Mouse (Mus musculus): Measurements from ENCODE around the gene Hnrnpr.

Gene Hnrnpr

GRCm38 (mm10) chr4:136310229-136311041 lies at the start of gene Hnrnpr:
Hnrnpr (plus strand) TSS chr4:136310942.
- peak; percentile 98 for DNase-seq

GRCm38 (mm10) chr4:136261912-136262311 lies 48.8 kb upstream of the Hnrnpr start:
- DNase-seq = peak; percentile 67

GRCm38 (mm10) chr4:136263555-136263954 lies 47.2 kb upstream of the Hnrnpr start:
- no peak for DNase-seq

DNA sequence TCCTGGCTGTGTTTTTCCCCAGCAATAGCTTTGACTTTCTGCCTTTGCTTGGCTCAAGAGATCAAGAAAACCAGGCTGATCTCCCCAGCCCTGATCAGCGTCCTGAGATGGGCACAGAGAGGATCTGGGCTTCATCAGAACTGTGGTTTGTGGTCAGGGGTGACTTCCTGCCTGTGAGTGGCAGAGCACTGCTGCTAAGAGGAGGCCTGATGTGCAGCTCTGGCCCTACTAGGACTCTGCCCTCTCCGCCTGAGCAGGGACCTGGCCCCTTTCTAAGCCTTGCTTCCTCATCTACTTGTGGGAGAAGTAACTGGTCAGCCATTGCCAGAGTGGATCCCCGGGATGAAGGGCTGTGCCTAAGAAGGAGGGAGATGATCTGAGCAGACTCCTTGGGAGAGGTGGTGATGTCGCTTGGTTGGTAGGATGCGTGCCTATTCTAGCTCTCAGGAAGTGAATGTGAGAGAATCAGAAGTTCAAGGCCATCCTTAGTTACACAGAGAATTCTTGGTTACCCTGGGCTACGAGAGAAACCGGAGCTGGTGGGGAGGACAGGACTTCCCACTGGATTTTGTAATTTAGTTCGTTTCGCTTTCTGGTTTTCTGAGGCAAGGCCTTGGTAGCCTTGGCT lies 43.9 kb upstream of the Hnrnpr start:
- no peak for DNase-seq

- DNase-seq = no peak
These were observed 41.8 kb upstream of the Hnrnpr start for GRCm38 (mm10) chr4:136268912-136269311.

GRCm38 (mm10) chr4:136270648-136271047 lies 40.1 kb upstream of the Hnrnpr start:
- DNase-seq = peak; percentile 54

DNA sequence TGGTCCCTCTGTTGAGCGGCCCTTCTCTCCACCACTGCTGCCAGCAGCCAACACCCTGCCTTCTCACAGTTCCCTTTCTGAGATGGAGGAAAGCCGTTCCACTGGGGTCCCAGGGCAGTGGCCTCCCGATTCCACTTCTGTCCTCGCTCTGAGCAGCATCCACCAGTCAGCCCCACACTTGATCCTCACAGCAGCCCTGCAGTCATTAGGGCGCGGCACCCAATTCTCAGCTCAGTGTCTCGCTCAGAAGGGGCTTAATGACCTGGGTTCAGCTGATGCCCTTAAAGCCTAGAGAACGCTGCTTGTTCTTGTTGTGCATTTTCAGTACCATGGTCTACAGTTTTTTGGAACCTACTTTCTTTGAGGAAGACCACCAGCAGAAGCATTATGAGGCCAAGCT lies 29.6 kb upstream of the Hnrnpr start:
- DNase-seq = no peak

- DNase-seq = no peak
These were observed 29.1 kb upstream of the Hnrnpr start for GRCm38 (mm10) chr4:136281611-136282010.

- DNase-seq = no peak
These were observed 27.9 kb upstream of the Hnrnpr start for GRCm38 (mm10) chr4:136282621-136283480.

- no peak for DNase-seq
These were observed 27.0 kb upstream of the Hnrnpr start for GRCm38 (mm10) chr4:136283783-136284182.

DNA sequence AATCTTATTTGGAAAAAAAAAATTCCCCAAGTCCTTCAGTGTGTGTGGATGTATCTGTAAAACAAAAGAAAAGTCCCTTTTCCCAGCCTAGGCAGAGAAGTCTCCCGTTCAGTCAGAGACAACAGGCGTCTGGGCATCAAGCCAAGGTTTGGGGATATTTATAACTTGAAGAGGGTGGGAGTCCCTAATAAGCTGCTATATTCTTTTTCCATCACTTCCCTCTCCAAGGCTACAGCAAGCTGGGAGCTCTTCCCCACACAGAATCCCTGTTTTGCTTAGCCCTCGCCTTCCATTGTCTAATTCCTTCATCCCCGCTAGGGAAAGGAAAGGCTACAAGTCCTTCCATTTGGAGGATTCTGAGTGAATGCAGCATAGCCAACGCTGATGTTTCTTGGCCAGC lies 26.3 kb upstream of the Hnrnpr start, which contains the start of gene Zfp46:
Gene Zfp46 (plus strand): TSS at position 229 of the 400 bp plus-strand sequence.
- DNase-seq = peak; percentile 47

DNA sequence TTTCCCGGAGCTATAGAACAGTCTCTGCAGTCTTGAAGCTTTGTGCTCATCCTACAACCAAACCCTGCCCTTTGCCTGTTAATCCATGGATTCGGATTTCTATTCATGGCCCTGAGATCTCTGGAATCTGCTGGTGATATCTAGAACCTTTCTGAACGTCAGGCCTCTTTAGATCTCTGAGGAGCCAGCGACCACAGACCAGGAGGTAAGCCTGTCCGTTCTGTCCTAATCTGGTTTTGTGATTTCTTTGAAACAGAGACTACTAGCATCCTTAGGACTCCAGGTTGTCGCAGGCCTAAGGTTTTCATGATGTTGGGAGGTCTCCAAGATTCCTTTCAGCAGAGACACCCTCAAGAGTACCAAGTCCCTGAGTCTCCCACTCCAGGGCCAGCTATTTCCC lies 25.9 kb upstream of the Hnrnpr start:
- DNase-seq = peak; percentile 21

DNA sequence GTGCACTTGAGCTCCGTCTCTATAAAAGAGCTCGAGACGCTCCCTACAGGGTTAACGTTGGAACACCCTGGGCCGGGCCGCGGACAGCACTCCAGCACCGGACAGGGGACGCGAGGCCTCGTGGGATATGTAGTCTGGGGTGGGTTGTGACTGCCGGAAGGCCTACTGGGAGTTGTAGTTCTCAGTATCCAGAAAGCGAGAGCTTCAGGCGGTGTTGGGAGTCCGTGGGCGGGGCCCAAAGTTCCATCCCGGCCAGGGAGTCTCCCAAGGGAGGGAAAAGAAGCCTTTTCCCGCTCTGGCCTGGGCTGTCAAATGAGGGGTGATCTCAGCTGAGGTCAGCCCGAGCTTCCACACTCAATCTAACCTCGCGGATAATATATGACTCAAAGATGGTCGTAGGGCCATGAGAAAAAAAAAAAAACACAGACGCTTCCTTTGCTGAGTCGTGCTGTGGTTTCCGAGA lies 25.4 kb upstream of the Hnrnpr start:
- peak; percentile 98 for DNase-seq

DNA sequence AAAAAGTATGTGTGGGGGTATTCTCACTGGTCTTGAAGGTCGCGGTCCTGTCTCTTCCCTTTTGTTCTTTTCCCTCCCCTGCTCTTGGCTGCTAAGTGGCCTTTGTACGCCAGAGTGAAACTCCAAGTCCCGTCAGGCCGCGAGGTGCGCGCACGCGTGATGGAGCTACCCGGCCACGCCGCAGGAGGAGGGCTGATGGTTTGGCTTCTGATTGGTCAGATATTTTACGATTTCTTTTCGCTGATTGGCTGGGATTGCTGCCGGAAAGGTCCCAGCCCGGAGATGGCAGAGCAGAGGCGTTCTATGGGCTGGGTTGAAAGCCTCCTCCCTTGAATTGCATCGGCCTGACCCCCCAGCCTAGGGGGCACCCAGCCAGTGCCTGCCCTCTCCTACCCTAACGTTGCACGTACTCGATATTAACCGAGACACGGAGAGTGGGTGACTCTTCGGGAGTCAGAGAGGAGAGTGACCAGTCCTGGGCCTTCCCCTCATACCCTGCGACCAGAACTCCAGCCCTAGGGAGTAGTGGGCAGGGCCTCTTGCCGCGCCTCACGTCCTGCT lies 24.9 kb upstream of the Hnrnpr start:
- DNase-seq = peak; percentile 98

- DNase-seq = no peak
These were observed 20.6 kb upstream of the Hnrnpr start for GRCm38 (mm10) chr4:136289918-136290780.

DNA sequence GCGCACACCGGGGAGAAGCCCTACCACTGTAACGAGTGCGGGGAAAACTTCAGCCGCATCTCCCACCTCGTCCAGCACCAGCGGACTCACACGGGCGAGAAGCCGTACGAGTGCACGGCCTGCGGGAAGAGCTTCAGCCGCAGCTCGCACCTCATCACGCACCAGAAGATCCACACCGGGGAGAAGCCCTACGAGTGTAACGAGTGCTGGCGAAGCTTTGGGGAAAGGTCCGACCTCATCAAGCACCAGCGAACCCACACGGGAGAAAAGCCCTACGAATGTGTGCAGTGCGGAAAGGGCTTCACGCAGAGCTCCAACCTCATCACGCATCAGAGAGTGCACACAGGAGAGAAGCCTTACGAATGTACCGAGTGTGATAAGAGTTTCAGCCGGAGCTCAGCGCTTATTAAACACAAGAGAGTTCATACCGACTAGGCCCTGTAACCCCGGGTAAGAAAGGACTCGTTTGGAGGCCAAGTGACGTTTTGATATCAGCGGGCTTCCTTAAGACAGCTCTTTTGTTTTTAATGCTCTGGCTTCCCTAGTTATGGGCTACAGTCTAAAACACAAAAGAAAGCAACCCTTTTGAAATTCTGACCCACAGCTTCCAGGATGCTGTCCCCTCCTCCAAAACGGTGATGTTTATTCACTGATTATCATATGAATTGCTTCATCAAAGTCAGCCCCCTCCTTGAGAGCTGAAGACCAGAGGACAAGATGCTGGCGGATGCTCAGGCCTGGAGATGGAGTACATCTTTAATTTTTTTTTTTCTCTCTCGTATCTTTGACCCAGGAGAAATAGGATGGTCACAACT lies 19.8 kb upstream of the Hnrnpr start:
- no peak for DNase-seq

DNA sequence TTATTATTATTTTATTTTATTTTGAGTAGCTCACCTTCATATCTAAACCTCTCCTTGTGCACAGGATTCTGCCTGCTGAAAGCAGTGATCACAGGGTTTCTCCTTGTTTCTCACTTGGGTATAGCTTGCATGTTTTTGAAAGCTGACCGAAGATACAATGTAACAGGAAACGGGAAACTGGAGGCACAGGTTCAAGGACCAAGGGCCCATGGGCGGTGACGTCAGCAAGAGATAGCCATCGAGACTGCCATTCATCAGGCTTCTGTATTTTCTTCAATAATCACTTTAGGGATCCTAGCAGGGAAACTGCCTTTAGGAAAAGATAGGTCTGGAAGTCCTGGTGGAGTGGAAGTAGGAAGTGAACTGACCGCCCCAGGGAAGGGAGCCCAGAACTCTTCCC lies 19.1 kb upstream of the Hnrnpr start:
- no peak for DNase-seq

- peak; percentile 78 for DNase-seq
These were observed 14.8 kb upstream of the Hnrnpr start for GRCm38 (mm10) chr4:136295941-136296340.

DNA sequence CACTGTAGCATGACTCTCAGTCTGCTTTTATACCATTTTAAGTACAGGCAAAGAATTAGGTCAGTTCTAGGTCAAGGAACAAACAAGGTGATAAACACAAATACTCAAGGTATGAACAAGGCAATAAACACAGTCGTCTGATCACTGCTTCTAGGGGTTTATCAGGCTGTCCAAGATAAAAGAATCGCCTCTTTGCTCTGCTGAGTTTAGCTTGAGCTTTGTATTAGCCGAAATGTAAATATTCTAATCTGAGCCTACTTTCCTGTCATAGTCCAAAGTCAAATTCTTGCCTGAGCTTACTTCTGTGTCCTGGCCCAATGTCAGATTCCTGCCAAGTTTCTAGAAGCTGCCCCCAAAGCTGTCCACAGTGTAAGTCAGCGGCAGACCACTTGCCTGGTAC lies 8.3 kb upstream of the Hnrnpr start:
- no peak for DNase-seq

DNA sequence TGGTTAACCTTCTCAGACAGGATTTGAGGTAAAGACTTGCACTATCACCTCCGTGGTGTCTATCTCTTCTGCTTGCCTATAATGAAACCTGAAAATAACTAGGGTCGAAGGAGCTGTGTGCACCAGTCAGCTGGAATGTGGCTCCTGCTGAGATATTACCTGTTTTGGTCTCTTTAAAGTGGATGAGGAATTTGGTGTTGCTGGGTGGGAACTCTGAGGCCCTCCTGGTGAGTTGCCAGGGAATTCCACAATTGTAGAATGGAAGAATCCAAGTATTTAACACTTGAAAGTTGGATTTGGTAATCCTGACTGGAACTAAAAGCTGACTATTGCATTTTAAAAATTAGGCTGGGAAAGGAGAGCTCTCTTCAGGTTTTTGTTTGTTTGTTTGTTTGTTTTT lies 6.6 kb upstream of the Hnrnpr start:
- DNase-seq = peak; percentile 42

DNA sequence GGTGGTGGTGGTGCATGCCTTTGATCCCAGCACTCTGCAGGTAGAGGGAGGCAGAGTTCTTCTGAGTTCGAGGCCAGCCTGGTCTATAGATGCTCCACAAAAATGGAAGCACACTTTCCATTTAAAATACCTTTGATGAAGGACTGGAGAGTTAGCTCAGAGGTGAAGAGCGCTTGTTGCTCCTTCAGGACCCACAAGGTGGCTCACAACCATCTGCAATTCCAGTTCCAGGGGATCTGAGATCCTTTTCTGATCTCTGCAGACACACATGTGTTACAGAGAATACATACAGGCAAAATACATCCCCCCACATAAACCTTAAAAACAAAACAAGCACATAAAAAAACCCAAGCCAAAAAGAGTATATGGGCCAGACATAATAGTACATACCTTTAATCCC lies 2.4 kb upstream of the Hnrnpr start:
- no peak for DNase-seq

Data from kidney, adult 11 months (tissue).